22 mouse cellular contexts compared by ENCODE assay signal in genomic region chr3:60507496-60507895, GRCm38 (mm10). TPM values are rescaled to one million over a fixed set of nuclear protein-coding genes. Genes with fewer than 3 reads are reported as not detected.
A peak's percentile ranks its signal among the peaks of the same experiment; 100 is the strongest.
DNase-seq lines count a peak whose midpoint lies in the region; TF ChIP-seq lines count a peak whose summit lies in the region.
"Had no signal": no experiment of that assay in that cellular context is flagged by ENCODE, and none has a peak within 500 bp of the region (broad histone marks: within the 10 kb centered on the region; RNA-seq: fewer than 3 reads in every experiment).

No protein-coding gene starts in this region.

- no peak for DNase-seq in gastrocnemius, adult 2 months
- DNase-seq in gastrocnemius, adult 8-10 months (ENCODE audit: low spot score in 2 of 2) = no peak
- no peak for DNase-seq in liver, adult 2 months (ENCODE audit: extremely low read depth, low read depth, low spot score)
- no peak for DNase-seq in liver
- DNase-seq in CH12.LX (ENCODE audit: extremely low read depth) = no peak
- no peak for DNase-seq in frontal cortex, adult 2 months (ENCODE audit: extremely low spot score in 1 of 2, low spot score in 1 of 2)
- DNase-seq: adrenal gland, adult 2 months; adrenal gland, postnatal 14 days; B cell, adult 2 months; cerebellum, adult 11-12 months; cerebellum, adult 9-10 months; cerebellum, postnatal 14 days; gastrocnemius, postnatal 25 days; heart, postnatal 14 days; heart, postnatal 4 days; kidney, adult 18-20 months had no signal

- no peak overlapping the region for H3K9ac ChIP-seq in liver, adult 2 months (ENCODE audit: low read depth, low read length)
- H3K9ac ChIP-seq in CH12.LX (ENCODE audit: insufficient read depth, low read depth) = no peak overlapping the region
- H3K9ac ChIP-seq: embryonic facial prominence, embryonic 12.5 days; embryonic facial prominence, embryonic 15.5 days; forebrain, embryonic 15.5 days; heart, embryonic 13.5 days; hindbrain, embryonic 14.5 days had no signal

- TF ChIP-seq POLR2A in liver, adult 2 months (IDR thresholded peaks at IDR 0.05; ENCODE audit: extremely low read depth, insufficient read depth, low read length) = no peak
- no peak for TF ChIP-seq POLR2A in CH12.LX (IDR thresholded peaks at IDR 0.05; ENCODE audit: low read depth, low read length)

- H3K4me2 ChIP-seq in CH12.LX (ENCODE audit: insufficient read depth, low read depth, poor library complexity, severe bottlenecking) = peak overlapping the region; percentile 29; the same call in 1 of the 2 replicates
- H3K4me2 ChIP-seq: embryonic facial prominence, embryonic 12.5 days; embryonic facial prominence, embryonic 15.5 days; forebrain, embryonic 15.5 days; heart, embryonic 13.5 days; hindbrain, embryonic 14.5 days had no signal

- H3K27me3 ChIP-seq in liver, adult 2 months (ENCODE audit: control insufficient read depth, insufficient read depth, low read length) = no peaks in the 10 kb centered on the region
- H3K27me3 ChIP-seq in CH12.LX (replicated peaks) = no peaks in the 10 kb centered on the region
- H3K27me3 ChIP-seq: embryonic facial prominence, embryonic 12.5 days; embryonic facial prominence, embryonic 15.5 days; forebrain, embryonic 15.5 days; heart, embryonic 13.5 days had no signal

- no peak for TF ChIP-seq CTCF in gastrocnemius, adult 2 months (IDR thresholded peaks at IDR 0.05)
- no peak for TF ChIP-seq CTCF in liver, adult 2 months (IDR thresholded peaks at IDR 0.05; ENCODE audit: low read depth, low read length)
- TF ChIP-seq CTCF in CH12.LX (conservative IDR thresholded peaks at IDR 0.05 in 1 of 2, IDR thresholded peaks at IDR 0.05 in 1 of 2; ENCODE audit: low read depth in 2 of 2, low read length in 2 of 2) = no peak

- no peak for TF ChIP-seq RAD21 in CH12.LX (IDR thresholded peaks at IDR 0.05; ENCODE audit: low read depth, low read length)

- H3K9me3 ChIP-seq in CH12.LX (replicated peaks; ENCODE audit: low read length) = no peaks in the 10 kb centered on the region
- H3K9me3 ChIP-seq: embryonic facial prominence, embryonic 12.5 days; embryonic facial prominence, embryonic 15.5 days; forebrain, embryonic 15.5 days; heart, embryonic 13.5 days had no signal

- no peak for TF ChIP-seq EP300 in CH12.LX (IDR thresholded peaks at IDR 0.05; ENCODE audit: low read length)

- no peaks in the 10 kb centered on the region for H3K36me3 ChIP-seq in liver, adult 2 months (ENCODE audit: control insufficient read depth, insufficient read depth, low read length)
- H3K36me3 ChIP-seq in CH12.LX (replicated peaks in 1 of 2; ENCODE audit: control insufficient read depth in 1 of 2, insufficient read depth in 1 of 2, low read length in 1 of 2) = peaks cover 6 to 36% of the 10 kb centered on the region in 2 experiments
- H3K36me3 ChIP-seq: embryonic facial prominence, embryonic 12.5 days; embryonic facial prominence, embryonic 15.5 days; forebrain, embryonic 15.5 days; heart, embryonic 13.5 days had no signal

- H3K79me2 ChIP-seq in liver, adult 2 months (ENCODE audit: control insufficient read depth, insufficient read depth, low read length) = peaks cover 35% of the 10 kb centered on the region
- H3K79me2 ChIP-seq in CH12.LX (replicated peaks; ENCODE audit: control insufficient read depth, extremely low read depth, insufficient read depth, poor library complexity, severe bottlenecking) = peaks cover 89% of the 10 kb centered on the region

- 67% methylated on average over 3 of the region's 3 CpGs for WGBS in liver, adult 2 months

- in situ Hi-C loops in CH12.LX (cut with MboI; ENCODE audit: low pct_ligation_motif_present, low pct_unique_long_range_greater_than_20kb, low sequenced_read_pairs) = no loop called here

- intact Hi-C loops in gastrocnemius, adult 2 months (cut with DNase I) = no loop called here

- dilution Hi-C loops in CH12.LX (cut with MboI; ENCODE audit: extremely low pct_ligation_motif_present, extremely low pct_unique_long_range_greater_than_20kb, low sequenced_read_pairs) = no loop called here

- peak overlapping the region; percentile 19; the same call in 1 of the 2 replicates for H3K4me3 ChIP-seq in gastrocnemius, adult 2 months
- no peak overlapping the region for H3K4me3 ChIP-seq in liver, adult 2 months (ENCODE audit: insufficient read depth, low read depth, low read length)
- H3K4me3 ChIP-seq in CH12.LX (replicated peaks in 1 of 3; ENCODE audit: low read depth in 2 of 3, low read length in 2 of 3, poor library complexity in 1 of 3) = no peak overlapping the region
- H3K4me3 ChIP-seq: embryonic facial prominence, embryonic 12.5 days; embryonic facial prominence, embryonic 15.5 days; forebrain, embryonic 15.5 days; heart, embryonic 13.5 days had no signal

- peaks cover 35% of the 10 kb centered on the region for H3K4me1 ChIP-seq in liver, adult 2 months (ENCODE audit: control insufficient read depth, insufficient read depth, low read length)
- peaks cover 13 to 67% of the 10 kb centered on the region in 2 experiments for H3K4me1 ChIP-seq in CH12.LX (ENCODE audit: control insufficient read depth in 1 of 2, insufficient read depth in 2 of 2)

- peak overlapping the region; percentile 99 for H3K27ac ChIP-seq in gastrocnemius, adult 2 months
- 0 out of 2 replicates have a peak overlapping the region, but pooled peaks have one; percentile 38 for H3K27ac ChIP-seq in liver, adult 2 months (replicated peaks; ENCODE audit: insufficient read depth, low read depth, low read length)
- H3K27ac ChIP-seq in CH12.LX (ENCODE audit: insufficient read depth, low read depth) = no peak overlapping the region
- H3K27ac ChIP-seq: embryonic facial prominence, embryonic 12.5 days; embryonic facial prominence, embryonic 15.5 days; forebrain, embryonic 15.5 days; heart, embryonic 13.5 days; hindbrain, embryonic 14.5 days; hindbrain, postnatal 0 days had no signal

TF ChIP-seq in CH12.LX, 34 proteins besides CTCF, POLR2A, EP300 and RAD21:
- TF ChIP-seq ZMIZ1 (IDR thresholded peaks at IDR 0.05; ENCODE audit: low read depth, low read length) (no peak), MEF2A (IDR thresholded peaks at IDR 0.05; ENCODE audit: borderline replicate concordance, low read depth, low read length) (no peak), ZNF384 (IDR thresholded peaks at IDR 0.05; ENCODE audit: low read depth, low read length) (no peak), USF1 (IDR thresholded peaks at IDR 0.05; ENCODE audit: low read depth, low read length) (no peak), ETS1 (conservative IDR thresholded peaks at IDR 0.05; ENCODE audit: low read depth, low read length) (no peak), NRF1 (IDR thresholded peaks at IDR 0.05; ENCODE audit: low read depth, low read length) (no peak), POLR2AphosphoS2 (IDR thresholded peaks at IDR 0.05; ENCODE audit: low read depth, low read length) (no peak), SMC3 (IDR thresholded peaks at IDR 0.05; ENCODE audit: low read depth, low read length) (no peak), TCF12 (IDR thresholded peaks at IDR 0.05; ENCODE audit: low read depth, low read length) (no peak), MAFK (IDR thresholded peaks at IDR 0.05; ENCODE audit: insufficient replicate concordance, low read length) (no peak), ZC3H11A (IDR thresholded peaks at IDR 0.05; ENCODE audit: low read depth, low read length) (no peak), IRF4 (IDR thresholded peaks at IDR 0.05; ENCODE audit: low read depth, low read length) (no peak), MXI1 (IDR thresholded peaks at IDR 0.05; ENCODE audit: low read depth, low read length) (no peak), JUN (IDR thresholded peaks at IDR 0.05; ENCODE audit: insufficient read depth, low read depth, low read length) (no peak), MYC (IDR thresholded peaks at IDR 0.05; ENCODE audit: low read depth, low read length) (no peak), JUND (conservative IDR thresholded peaks at IDR 0.05; ENCODE audit: low read depth, low read length) (no peak), ELF1 (IDR thresholded peaks at IDR 0.05; ENCODE audit: low read depth, low read length) (no peak), GABPA (IDR thresholded peaks at IDR 0.05; ENCODE audit: insufficient replicate concordance, low read depth, low read length) (no peak), BHLHE40 (IDR thresholded peaks at IDR 0.05; ENCODE audit: low read depth, low read length) (no peak)
TF ChIP-seq in CH12.LX: peak in this region for 0.

RNA-seq across cellular contexts. Expression of gene Mbnl1, which starts 34.9 kb away (rescaled TPM):
- 100 to 1,000 TPM; 495 to 592 TPM for total RNA-seq in gastrocnemius, adult 2 months (2021)
- 100 to 1,000 TPM; 579 to 697 (median 625) TPM for total RNA-seq in gastrocnemius, adult 8-10 months (2022)
- 107 and 111 TPM in 2 replicates for total RNA-seq in liver, adult 2 months (2014; rRNA removed)
- 22.6 and 27.3 TPM in 2 replicates for polyA plus RNA-seq in liver, adult 2 months (2012; rRNA removed)
- 249 and 276 TPM in 2 replicates for total RNA-seq in CH12.LX (2012; rRNA removed)
- total RNA-seq in CH12.LX (2014; rRNA removed) = 332 and 386 TPM in 2 replicates
- polyA plus RNA-seq in CH12.LX (2012; ENCODE audit: insufficient read length, low read depth) = 151 and 174 TPM in 2 replicates
- 33.8 and 39.7 TPM in 2 replicates for polyA plus RNA-seq in frontal cortex, adult 2 months (2012; rRNA removed)
